Mouse (Mus musculus) forebrain, embryonic 14.5 days (tissue): ENCODE results near the gene Neurl1b. TPM values are rescaled to one million over a fixed set of nuclear protein-coding genes. Genes with fewer than 3 reads are reported as not detected.
A peak's percentile ranks its signal among the peaks of the same experiment; 100 is the strongest.

ENCODE experiments used
- ATAC-seq: fragments of 200-750 bp; cut with Nextera tagmentation; 2 replicates; pipeline ENCODE4 v1.8.0; 2017; ENCODE audit warnings: mild to moderate bottlenecking, moderate library complexity
- DNase-seq: peaks from one replicate; pipeline ENCODE4 v3.0.0-alpha.2; 2015; ENCODE audit warnings: low spot score
- H3K27ac ChIP-seq: fragments of 300-500 bp; sonication (generic); 2 replicates; pipeline ENCODE4 v1.5.1; 2014; ENCODE audit warnings: low read depth, mild to moderate bottlenecking, control low read depth, low read length, moderate library complexity
- H3K27me3 ChIP-seq: fragments of 300-500 bp; sonication (generic); replicated peaks from 2 replicates; pipeline ENCODE4 v1.6.1; 2014; ENCODE audit warnings: low read length, control low read depth, mixed read lengths; ENCODE audit not compliant: control insufficient read depth, insufficient read depth
- H3K36me3 ChIP-seq: fragments of 300-500 bp; sonication (generic); 2 replicates; pipeline ENCODE4 v1.6.1; 2014; ENCODE audit warnings: low read length, control low read depth; ENCODE audit not compliant: control insufficient read depth, insufficient read depth
- H3K4me1 ChIP-seq: fragments of 300-500 bp; sonication (generic); 2 replicates; pipeline ENCODE4 v1.6.1; 2014; ENCODE audit warnings: antibody characterized with exemption, low read length, control low read depth; ENCODE audit not compliant: control insufficient read depth, insufficient read depth
- H3K4me2 ChIP-seq: fragments of 300-500 bp; sonication (generic); 2 replicates; pipeline ENCODE4 v1.6.1; 2014; ENCODE audit warnings: mild to moderate bottlenecking, control low read depth, low read length
- H3K4me3 ChIP-seq: fragments of 300-500 bp; sonication (generic); 2 replicates; pipeline ENCODE4 v1.5.1; 2014; ENCODE audit warnings: low read depth, low read length, control low read depth
- H3K9ac ChIP-seq: fragments of 300-500 bp; sonication (generic); 2 replicates; pipeline ENCODE4 v1.6.1; 2014; ENCODE audit warnings: mild to moderate bottlenecking, low read length, control low read depth, moderate library complexity
- H3K9me3 ChIP-seq: fragments of 300-500 bp; sonication (generic); replicated peaks from 2 replicates; pipeline ENCODE4 v1.6.1; 2016; ENCODE audit warnings: low read length, control low read depth, mixed read lengths; ENCODE audit not compliant: control insufficient read depth
- WGBS: fragments of 180-500 bp; shearing (Covaris S2); extraction: QIAGEN DNeasy Blood & Tissue Kit; methylation state at CpG from one replicate; pipeline ENCODE4 v1.1.7; 2014; 5-methylcytosine and 5-hydroxymethylcytosine counted together
- polyA plus RNA-seq: library from polyadenylated mRNA; unstranded; fragments of >200 nt; fragmentation: Nextera tagmentation; extraction: Ambion mirVana; gene quantifications from 2 replicates; pipeline ENCODE4 v1.2.1, GENCODE M21; 2014

The Neurl1b gene
- polyA plus RNA-seq, 1 experiment from 2014 or later = 2.0 TPM

DNA sequence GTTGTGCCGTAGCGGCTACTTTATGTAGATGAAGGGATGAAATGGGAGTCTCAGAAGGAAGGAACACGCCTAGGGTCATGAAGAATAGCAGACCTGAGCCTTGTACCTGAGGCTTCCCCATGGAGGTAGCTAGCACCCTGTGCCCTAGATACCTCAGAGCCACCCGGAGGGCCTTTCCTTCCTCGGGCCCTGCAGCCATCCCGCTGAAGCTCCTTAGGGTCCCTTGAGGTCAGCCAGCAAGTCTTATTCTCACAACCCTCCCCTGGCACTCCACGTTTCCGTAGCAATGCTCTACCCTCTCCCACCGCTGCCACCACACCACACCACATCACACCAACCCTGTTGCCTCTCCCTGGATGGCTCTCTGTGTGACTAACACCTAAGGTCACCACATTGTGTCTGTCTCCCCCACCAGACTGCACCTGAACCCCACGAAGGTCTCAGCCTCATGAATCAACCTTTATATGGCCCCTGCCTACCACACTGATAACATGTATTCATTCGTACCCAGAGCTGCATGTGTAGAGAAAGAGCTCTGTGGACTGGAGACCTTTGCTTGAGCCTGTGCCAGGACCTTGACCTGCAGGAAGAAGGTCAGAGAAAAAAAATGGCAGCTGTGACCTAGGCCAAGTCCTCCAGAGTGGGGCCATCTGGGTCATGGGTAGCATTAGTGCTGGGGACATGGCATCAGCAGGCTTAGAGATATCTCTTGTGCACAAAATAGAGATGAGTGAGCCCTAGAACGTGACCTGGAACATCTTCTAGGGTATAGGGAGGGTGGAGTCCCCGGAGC is 53.7 kb downstream of the Neurl1b start:
- Histone ChIP-seq H3K4me2 (no peak overlapping the region), H3K36me3 (no peaks in the 10 kb centered on the region), H3K9me3 (no peaks in the 10 kb centered on the region), H3K27ac (no peak overlapping the region), H3K4me1 (no peaks in the 10 kb centered on the region), H3K27me3 (no peaks in the 10 kb centered on the region), H3K9ac (no peak overlapping the region), H3K4me3 (no peak overlapping the region)
- WGBS = 86% methylated on average over 13 of the region's 13 CpGs
- ATAC-seq (no peak), DNase-seq (no peak)

DNA sequence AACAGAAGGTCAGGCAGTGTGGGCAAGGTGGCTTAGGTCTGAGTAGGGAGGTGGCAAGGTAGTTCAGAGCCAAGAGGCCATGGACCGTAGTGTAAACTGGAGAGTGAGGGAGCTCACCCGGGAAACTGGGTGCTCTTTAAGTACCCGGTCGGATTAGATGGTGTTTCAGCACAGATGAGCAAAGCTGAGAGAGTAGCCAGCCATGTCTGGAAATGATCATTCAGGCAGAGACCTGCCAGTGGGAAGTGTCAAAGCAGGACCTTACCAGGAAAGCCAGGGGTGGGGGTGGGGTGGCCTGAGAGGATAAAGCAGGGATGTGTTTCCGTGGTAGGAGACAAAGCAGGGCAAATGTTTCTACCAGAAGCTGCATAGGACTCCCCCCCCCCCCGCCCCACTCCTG is 62.2 kb downstream of the Neurl1b start:
- no peak overlapping the region for H3K4me3 ChIP-seq
- no peaks in the 10 kb centered on the region for H3K27me3 ChIP-seq
- H3K9me3 ChIP-seq = no peaks in the 10 kb centered on the region
- 62% methylated on average over 6 of the region's 6 CpGs for WGBS
- no peak for ATAC-seq
- H3K4me1 ChIP-seq = no peaks in the 10 kb centered on the region
- DNase-seq = no peak
- H3K9ac ChIP-seq = no peak overlapping the region
- no peak overlapping the region for H3K4me2 ChIP-seq
- no peaks in the 10 kb centered on the region for H3K36me3 ChIP-seq
- H3K27ac ChIP-seq = no peak overlapping the region

DNA sequence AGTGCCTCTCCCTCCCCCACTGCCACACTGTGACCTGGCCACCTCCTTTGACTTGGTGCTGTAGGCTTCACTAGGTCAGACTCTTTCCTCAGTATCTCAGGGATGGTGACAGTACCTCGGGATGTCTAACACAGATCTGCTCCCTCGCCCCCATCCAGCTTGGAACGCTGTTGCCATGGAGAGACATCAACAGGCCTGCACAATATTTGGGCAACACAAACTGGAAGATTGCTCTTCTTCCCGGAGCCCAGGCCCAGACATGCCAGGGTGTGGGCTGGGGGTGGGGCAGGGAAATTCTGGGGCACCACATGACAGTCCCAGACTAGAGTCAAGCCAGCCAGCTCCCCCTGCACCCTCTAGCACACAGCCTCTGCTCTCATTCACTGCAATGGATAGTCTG is 64.0 kb downstream of the Neurl1b start:
- no peak for DNase-seq
- Histone ChIP-seq H3K36me3 (no peaks in the 10 kb centered on the region), H3K4me2 (no peak overlapping the region), H3K4me1 (no peaks in the 10 kb centered on the region), H3K27me3 (no peaks in the 10 kb centered on the region), H3K4me3 (no peak overlapping the region), H3K27ac (no peak overlapping the region), H3K9ac (no peak overlapping the region), H3K9me3 (no peaks in the 10 kb centered on the region)
- WGBS = 86% methylated on average over 4 of the region's 4 CpGs
- ATAC-seq = no peak

DNA sequence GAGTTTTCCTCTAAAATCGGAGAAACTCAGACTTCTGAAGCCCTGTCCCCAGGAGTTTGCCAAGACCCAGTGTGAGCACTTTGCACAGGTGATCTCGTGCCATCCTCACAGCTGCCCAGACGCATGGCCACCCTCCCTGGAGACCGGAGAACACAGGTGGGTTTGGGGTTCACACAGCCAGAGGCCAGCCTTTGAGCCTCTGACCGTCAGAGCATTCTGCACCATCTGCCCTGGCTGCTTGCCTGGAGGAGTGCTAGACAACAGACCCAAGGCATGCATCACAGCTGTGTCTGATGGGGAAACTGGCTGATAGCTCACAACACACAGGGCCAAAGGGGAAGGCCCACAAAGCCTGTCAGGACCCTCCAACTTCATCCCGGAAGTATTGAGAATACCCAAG is 65.0 kb downstream of the Neurl1b start:
- Histone ChIP-seq H3K4me2 (no peak overlapping the region), H3K4me1 (no peaks in the 10 kb centered on the region), H3K9me3 (no peaks in the 10 kb centered on the region), H3K27ac (peak overlapping the region; percentile 27; the same call in 1 of the 2 replicates), H3K9ac (no peak overlapping the region), H3K4me3 (no peak overlapping the region), H3K36me3 (no peaks in the 10 kb centered on the region), H3K27me3 (no peaks in the 10 kb centered on the region)
- 77% methylated on average over 6 of the region's 6 CpGs for WGBS
- ATAC-seq (no peak), DNase-seq (peak; percentile 24)

DNA sequence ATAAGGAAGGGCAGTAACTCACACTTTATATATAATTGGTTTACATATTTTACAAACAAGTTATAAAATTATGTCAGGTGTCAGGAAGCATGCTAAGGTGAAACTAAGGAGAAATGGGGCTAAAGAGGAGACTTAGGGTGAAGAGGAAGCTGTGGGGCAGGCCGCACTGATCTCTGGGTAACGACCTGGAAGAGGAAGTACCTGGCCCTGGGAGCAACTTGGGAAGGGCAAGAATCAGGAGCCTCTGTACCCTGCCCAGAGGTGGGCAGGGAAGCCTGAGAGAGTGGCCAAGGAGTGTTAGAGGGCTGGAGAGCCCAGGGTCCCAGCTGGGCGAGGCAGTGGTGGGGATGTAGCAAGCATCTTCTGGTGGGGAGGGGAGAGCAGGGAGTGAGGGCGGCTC is 66.3 kb downstream of the Neurl1b start:
- no peaks in the 10 kb centered on the region for H3K9me3 ChIP-seq
- 74% methylated on average over 4 of the region's 4 CpGs for WGBS
- ATAC-seq = no peak
- no peaks in the 10 kb centered on the region for H3K36me3 ChIP-seq
- H3K27ac ChIP-seq = no peak overlapping the region
- no peak overlapping the region for H3K4me3 ChIP-seq
- DNase-seq = no peak
- H3K4me1 ChIP-seq = no peaks in the 10 kb centered on the region
- no peak overlapping the region for H3K4me2 ChIP-seq
- H3K27me3 ChIP-seq = no peaks in the 10 kb centered on the region
- no peak overlapping the region for H3K9ac ChIP-seq

DNA sequence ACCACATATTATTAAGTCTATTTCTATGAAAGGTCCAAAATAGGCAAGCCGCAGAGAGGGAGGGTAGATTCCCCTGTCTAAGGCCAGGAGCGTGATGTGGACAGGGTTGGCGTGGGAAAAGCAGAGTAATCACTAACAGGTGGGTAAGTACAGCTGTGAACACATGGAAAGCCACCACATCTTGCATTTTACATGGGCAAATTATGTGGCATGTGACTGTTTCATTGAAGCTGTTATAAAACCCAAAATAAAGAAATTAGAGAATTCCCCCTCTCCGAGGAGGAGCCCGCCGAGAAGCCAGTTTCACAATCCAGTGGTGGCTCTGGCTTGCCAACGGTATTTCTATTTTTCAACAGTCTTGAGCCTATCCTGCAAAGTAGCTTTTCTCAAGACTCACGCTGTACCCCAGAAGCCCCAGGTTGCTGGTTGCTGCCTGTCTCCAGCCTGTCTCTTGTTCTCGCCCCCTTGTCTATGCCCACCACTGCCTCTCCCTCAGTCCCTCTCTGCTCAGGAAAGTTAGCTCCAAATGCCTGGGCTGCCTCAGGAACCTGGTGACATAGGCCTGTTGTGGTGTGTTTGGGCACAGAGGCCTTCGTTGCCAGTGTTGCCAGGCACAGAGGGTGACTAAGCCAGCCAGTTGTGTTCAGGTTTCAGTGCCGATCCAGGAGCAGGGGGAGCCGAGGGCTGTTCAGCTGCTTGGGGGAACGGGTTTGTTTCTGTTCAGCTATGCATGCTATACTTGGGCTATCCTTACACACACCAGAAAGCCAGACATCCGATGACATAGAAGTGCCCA is 70.2 kb downstream of the Neurl1b start:
- Histone ChIP-seq H3K27ac (no peak overlapping the region), H3K9me3 (no peaks in the 10 kb centered on the region), H3K4me2 (no peak overlapping the region), H3K9ac (no peak overlapping the region), H3K4me3 (no peak overlapping the region), H3K36me3 (no peaks in the 10 kb centered on the region), H3K27me3 (no peaks in the 10 kb centered on the region), H3K4me1 (no peaks in the 10 kb centered on the region)
- ATAC-seq (no peak), DNase-seq (no peak)
- WGBS = 86% methylated on average over 14 of the region's 14 CpGs

DNA sequence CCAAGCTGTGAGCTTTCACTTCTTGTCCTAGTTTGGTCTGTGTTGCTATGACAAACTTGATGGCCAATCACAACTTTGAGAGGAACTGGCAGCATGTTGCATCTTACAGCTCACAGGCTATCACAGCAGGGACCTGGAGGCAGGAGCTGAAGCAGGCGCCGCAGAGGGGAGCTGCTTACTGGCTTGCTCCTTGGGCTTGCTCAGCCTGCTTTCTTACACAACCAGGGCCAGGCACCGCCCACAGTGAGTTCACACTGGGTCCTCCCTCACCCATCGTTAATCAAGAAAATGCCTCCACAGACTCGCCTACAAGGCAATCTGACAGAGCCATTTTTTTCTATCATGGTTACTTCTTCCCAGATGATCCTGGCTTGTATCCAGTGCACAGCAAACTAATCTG is 72.6 kb downstream of the Neurl1b start:
- no peaks in the 10 kb centered on the region for H3K4me1 ChIP-seq
- no peaks in the 10 kb centered on the region for H3K27me3 ChIP-seq
- H3K27ac ChIP-seq = no peak overlapping the region
- no peak overlapping the region for H3K4me2 ChIP-seq
- WGBS = 60% methylated on average over 5 of the region's 5 CpGs
- no peaks in the 10 kb centered on the region for H3K9me3 ChIP-seq
- DNase-seq (no peak), ATAC-seq (no peak)
- H3K9ac ChIP-seq = no peak overlapping the region
- H3K36me3 ChIP-seq = no peaks in the 10 kb centered on the region
- no peak overlapping the region for H3K4me3 ChIP-seq

DNA sequence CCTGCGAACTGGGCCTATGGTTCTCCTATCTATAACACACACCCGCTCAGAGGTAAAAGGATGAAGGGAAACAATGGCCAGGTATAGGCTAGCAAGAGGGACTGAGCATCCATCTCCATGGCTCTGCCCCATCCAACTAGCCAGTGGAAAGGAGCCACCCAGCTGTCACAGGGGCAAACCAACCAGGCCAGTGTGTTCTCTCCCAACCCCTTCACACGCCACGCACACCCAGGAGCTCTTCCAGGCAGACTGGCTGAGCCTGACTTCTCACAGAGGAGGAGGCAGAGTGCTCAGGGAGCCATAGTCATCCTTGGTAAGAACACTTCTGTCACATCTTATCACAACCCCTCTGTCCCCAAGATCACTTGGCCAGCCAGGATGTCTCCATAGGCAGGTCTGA is 73.3 kb downstream of the Neurl1b start:
- H3K27me3 ChIP-seq = no peaks in the 10 kb centered on the region
- DNase-seq (no peak), ATAC-seq (no peak)
- H3K27ac ChIP-seq = no peak overlapping the region
- no peak overlapping the region for H3K4me3 ChIP-seq
- H3K4me1 ChIP-seq = no peaks in the 10 kb centered on the region
- H3K36me3 ChIP-seq = no peaks in the 10 kb centered on the region
- no peak overlapping the region for H3K4me2 ChIP-seq
- no peaks in the 10 kb centered on the region for H3K9me3 ChIP-seq
- H3K9ac ChIP-seq = no peak overlapping the region
- WGBS = 96% methylated on average over 4 of the region's 4 CpGs
